Comparison of ENCODE assay signal across 8 mouse cellular contexts in the genomic region with DNA sequence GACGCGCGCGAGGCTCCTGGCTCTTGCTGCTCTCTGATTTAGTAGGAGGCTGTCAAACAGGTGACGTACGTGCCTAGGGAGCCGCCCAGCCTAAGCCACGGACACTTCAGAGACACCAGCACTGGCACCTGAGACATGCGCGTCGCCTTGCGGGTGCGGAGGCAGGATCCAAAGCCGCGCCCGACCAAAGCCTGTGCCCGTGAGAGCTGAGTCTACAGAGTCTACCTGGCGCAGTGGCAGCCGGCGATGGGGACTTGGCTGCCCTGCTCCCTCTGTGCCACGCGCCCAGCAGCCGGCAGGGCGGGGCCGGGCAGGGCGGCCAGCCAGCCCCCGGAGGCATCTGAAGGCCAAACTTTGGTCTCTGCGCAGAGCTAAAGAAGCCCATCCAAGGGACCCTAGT. TPM values are rescaled to one million over a fixed set of nuclear protein-coding genes. Genes with fewer than 3 reads are reported as not detected.
DNase-seq lines count a peak whose midpoint lies in the region; ATAC-seq lines count a peak whose summit lies in the region.

No protein-coding gene starts in this region.

- no peak for ATAC-seq in heart, embryonic 12.5 days (ENCODE audit: insufficient number of reproducible peaks, low FRiP score)
- ATAC-seq in kidney, embryonic 14.5 days (ENCODE audit: low FRiP score, low TSS enrichment) = peak; percentile 90
- peak; percentile 79 for ATAC-seq in lung, embryonic 16.5 days (ENCODE audit: low read depth)
- peak; percentile 49; the same call in 1 of the 2 replicates for ATAC-seq in stomach, embryonic 14.5 days (ENCODE audit: insufficient number of reproducible peaks, insufficient read depth, low FRiP score, low read depth)

- peaks cover 19% of the 10 kb centered on the region for H3K27me3 ChIP-seq in heart, embryonic 12.5 days (replicated peaks)
- 0 out of 2 replicates have a peak, but pooled peaks cover 2% of the 10 kb centered on the region for H3K27me3 ChIP-seq in kidney, embryonic 14.5 days (ENCODE audit: control insufficient read depth, insufficient read depth, low read length)
- H3K27me3 ChIP-seq in lung, embryonic 16.5 days (ENCODE audit: control insufficient read depth, insufficient read depth, low read depth, low read length) = no peaks in the 10 kb centered on the region
- H3K27me3 ChIP-seq in stomach, embryonic 14.5 days (ENCODE audit: control insufficient read depth, insufficient read depth, low read length) = peaks cover 6% of the 10 kb centered on the region; the same call in 1 of the 2 replicates

- peak overlapping the region; percentile 60; the same call in 1 of the 2 replicates for H3K9ac ChIP-seq in heart, embryonic 12.5 days
- H3K9ac ChIP-seq in kidney, embryonic 14.5 days (ENCODE audit: low read depth, low read length) = peak overlapping the region; percentile 12; the same call in 1 of the 2 replicates
- no peak overlapping the region for H3K9ac ChIP-seq in lung, embryonic 16.5 days (ENCODE audit: low read length)
- H3K9ac ChIP-seq in stomach, embryonic 14.5 days (replicated peaks; ENCODE audit: low read depth, low read length) = no peak overlapping the region

- H3K4me2 ChIP-seq in heart, embryonic 12.5 days = peak overlapping the region; percentile 83
- peak overlapping the region; percentile 68 for H3K4me2 ChIP-seq in kidney, embryonic 14.5 days (replicated peaks; ENCODE audit: low read depth, low read length)
- peak overlapping the region; percentile 26 for H3K4me2 ChIP-seq in lung, embryonic 16.5 days (ENCODE audit: low read depth, low read length)
- H3K4me2 ChIP-seq in stomach, embryonic 14.5 days (replicated peaks; ENCODE audit: low read depth, low read length) = peak overlapping the region; percentile 50

- H3K4me1 ChIP-seq in heart, embryonic 12.5 days (replicated peaks) = peaks cover 3% of the 10 kb centered on the region; the same call in 1 of the 2 replicates
- no peaks in the 10 kb centered on the region for H3K4me1 ChIP-seq in kidney, embryonic 14.5 days (ENCODE audit: control insufficient read depth, insufficient read depth, low read length)
- no peaks in the 10 kb centered on the region for H3K4me1 ChIP-seq in lung, embryonic 16.5 days (replicated peaks; ENCODE audit: control insufficient read depth, insufficient read depth, low read length)
- no peaks in the 10 kb centered on the region for H3K4me1 ChIP-seq in stomach, embryonic 14.5 days (ENCODE audit: control insufficient read depth, insufficient read depth, low read length)

- no peak overlapping the region for H3K27ac ChIP-seq in heart, embryonic 12.5 days (ENCODE audit: poor library complexity, severe bottlenecking)
- H3K27ac ChIP-seq in kidney, embryonic 14.5 days (ENCODE audit: low read depth, low read length) = no peak overlapping the region
- H3K27ac ChIP-seq in lung, embryonic 16.5 days (ENCODE audit: low read length) = no peak overlapping the region
- H3K27ac ChIP-seq in stomach, embryonic 14.5 days (ENCODE audit: low read length) = no peak overlapping the region

- DNase-seq in frontal cortex, postnatal 36 days (ENCODE audit: low spot score in 2 of 2) = peak; percentile 13 to 33
- no peak for DNase-seq in frontal cortex, postnatal 14 days (ENCODE audit: low spot score in 2 of 2)
- peak; percentile 8 for DNase-seq in adrenal gland, postnatal 14 days
- no peak for DNase-seq in urinary bladder, postnatal 25 days (ENCODE audit: low spot score)

- H3K36me3 ChIP-seq in heart, embryonic 12.5 days = no peaks in the 10 kb centered on the region
- H3K36me3 ChIP-seq in kidney, embryonic 14.5 days (ENCODE audit: control insufficient read depth, insufficient read depth, low read length) = no peaks in the 10 kb centered on the region
- H3K36me3 ChIP-seq in lung, embryonic 16.5 days (ENCODE audit: control insufficient read depth, insufficient read depth, low read length) = no peaks in the 10 kb centered on the region
- H3K36me3 ChIP-seq in stomach, embryonic 14.5 days (ENCODE audit: control insufficient read depth, insufficient read depth, low read length) = no peaks in the 10 kb centered on the region

- H3K4me3 ChIP-seq in heart, embryonic 12.5 days = peak overlapping the region; percentile 45
- H3K4me3 ChIP-seq in kidney, embryonic 14.5 days (ENCODE audit: low read length) = peak overlapping the region; percentile 34
- H3K4me3 ChIP-seq in lung, embryonic 16.5 days (ENCODE audit: low read length) = peak overlapping the region; percentile 21
- peak overlapping the region; percentile 25 for H3K4me3 ChIP-seq in stomach, embryonic 14.5 days (ENCODE audit: low read depth, low read length)

- no peaks in the 10 kb centered on the region for H3K9me3 ChIP-seq in heart, embryonic 12.5 days (replicated peaks)
- no peaks in the 10 kb centered on the region for H3K9me3 ChIP-seq in kidney, embryonic 14.5 days (ENCODE audit: control insufficient read depth, low read length)
- H3K9me3 ChIP-seq in lung, embryonic 16.5 days (ENCODE audit: control insufficient read depth, low read length) = no peaks in the 10 kb centered on the region
- no peaks in the 10 kb centered on the region for H3K9me3 ChIP-seq in stomach, embryonic 14.5 days (ENCODE audit: control insufficient read depth, low read depth, low read length)

- WGBS in heart, embryonic 12.5 days = 2% methylated on average over 28 of the region's 28 CpGs
- 1% methylated on average over 23 of the region's 28 CpGs for WGBS in kidney, embryonic 14.5 days
- WGBS in lung, embryonic 16.5 days = 1% methylated on average over 28 of the region's 28 CpGs
- WGBS in stomach, embryonic 14.5 days = under 1% methylated on average over 27 of the region's 28 CpGs

RNA-seq across cellular contexts. Expression of a gene that starts 23.5 kb away (rescaled TPM):
- not detected in 2 replicates for total RNA-seq in adrenal gland, postnatal 14 days (2021)
- polyA plus RNA-seq in heart, embryonic 12.5 days (2016; fragmentation: Nextera tagmentation; extraction: Ambion mirVana) = not detected in 2 replicates
- 0.08 TPM in 1 of 2 replicates, not detected in the other for polyA plus RNA-seq in kidney, embryonic 14.5 days (2014; fragmentation: Nextera tagmentation; extraction: Ambion mirVana)
- 0.41 and 0.55 TPM in 2 replicates for polyA plus RNA-seq in lung, embryonic 16.5 days (2015; fragmentation: Nextera tagmentation; extraction: Ambion mirVana)
- 0.06 TPM in 1 of 2 replicates, not detected in the other for polyA plus RNA-seq in stomach, embryonic 14.5 days (2014; fragmentation: Nextera tagmentation; extraction: Ambion mirVana)

Comparison
In these comparisons a context has a peak if more than half of its experiments do, and no peak if none do; other contexts are left out.
1. DNase-seq: peak in frontal cortex, postnatal 36 days (2 of 2) and adrenal gland, postnatal 14 days (single experiment); none in frontal cortex, postnatal 14 days (0 of 2) and urinary bladder, postnatal 25 days (single experiment).
2. H3K4me2 ChIP-seq: peak in every context shown above with its lines; median percentile 83 in heart, embryonic 12.5 days; 68 in kidney, embryonic 14.5 days; 50 in stomach, embryonic 14.5 days; 26 in lung, embryonic 16.5 days.
3. H3K9ac ChIP-seq: peak in heart, embryonic 12.5 days (single experiment) and kidney, embryonic 14.5 days (single experiment); none in lung, embryonic 16.5 days (single experiment) and stomach, embryonic 14.5 days (single experiment).
4. Peak in every context shown above with its lines, with median percentiles within 50 percentile points of each other: H3K4me3 ChIP-seq.